ENCODE assay signal across 19 mouse cellular contexts in the genomic region with DNA sequence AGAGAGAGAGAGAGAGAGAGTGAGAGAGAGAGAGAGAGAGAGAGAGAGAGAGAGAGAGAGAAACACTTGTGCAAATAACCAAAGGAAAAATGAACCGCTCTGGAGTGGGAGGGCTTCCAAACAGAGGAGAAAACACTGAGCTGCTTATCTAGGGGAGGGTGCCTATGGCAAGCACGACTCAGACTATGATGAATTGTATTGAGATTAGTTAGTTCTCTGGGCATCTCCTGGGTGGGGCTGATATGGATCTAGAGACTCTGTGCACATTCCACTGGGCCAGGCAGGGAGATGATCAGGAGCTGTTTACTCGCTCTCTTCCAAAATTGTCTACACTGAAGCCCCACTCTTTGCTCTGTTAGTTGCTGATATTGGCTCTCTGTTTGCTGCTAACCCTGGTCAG. TPM values are rescaled to one million over a fixed set of nuclear protein-coding genes. Genes with fewer than 3 reads are reported as not detected.
"Had no signal": no experiment of that assay in that cellular context is flagged by ENCODE, and none has a peak within 500 bp of the region (broad histone marks: within the 10 kb centered on the region; RNA-seq: fewer than 3 reads in every experiment).

No protein-coding gene starts in this region.

- H3K4me1 ChIP-seq: limb, embryonic 10.5 days; midbrain, embryonic 12.5 days had no signal

- DNase-seq: kidney, adult 18-20 months; kidney, postnatal 10 days; lung, adult 2 months; lung, postnatal 36 days; right cerebral cortex, postnatal 14 days; thymus, adult 18-20 months; thymus, postnatal 14 days had no signal

- H3K4me3 ChIP-seq: left cerebral cortex, adult 2 months; limb, embryonic 10.5 days; liver, embryonic 15.5 days; megakaryocyte, embryonic 14.5 days; midbrain, embryonic 12.5 days had no signal

- H3K27me3 ChIP-seq: liver, embryonic 15.5 days; megakaryocyte, embryonic 14.5 days; midbrain, embryonic 12.5 days had no signal

- H3K9ac ChIP-seq: liver, embryonic 15.5 days; midbrain, embryonic 12.5 days had no signal

- H3K36me3 ChIP-seq: limb, embryonic 10.5 days; liver, embryonic 15.5 days; midbrain, embryonic 12.5 days had no signal

- H3K4me2 ChIP-seq: liver, embryonic 11.5 days; liver, embryonic 15.5 days; midbrain, embryonic 12.5 days had no signal

- H3K9me3 ChIP-seq: limb, embryonic 10.5 days; liver, embryonic 15.5 days; megakaryocyte, embryonic 14.5 days; midbrain, embryonic 12.5 days had no signal

- H3K27ac ChIP-seq: left cerebral cortex, adult 2 months; limb, embryonic 10.5 days; liver, embryonic 15.5 days; midbrain, embryonic 12.5 days had no signal

- ATAC-seq: lung, postnatal 0 days; midbrain, embryonic 16.5 days had no signal

RNA-seq across cellular contexts. Expression of gene Serpinb9b, which starts 24.5 kb away (rescaled TPM):
- total RNA-seq: layer of hippocampus, adult 8-10 months; layer of hippocampus, postnatal 25 days; left cerebral cortex, postnatal 14 days had no signal
- polyA plus RNA-seq: kidney, embryonic 14.5 days; limb, embryonic 10.5 days; liver, embryonic 11.5 days; liver, embryonic 15.5 days had no signal

RNA-seq across cellular contexts. Expression of gene Serpinb1b, which starts 26.7 kb away (rescaled TPM):
- polyA plus RNA-seq: kidney, embryonic 14.5 days; limb, embryonic 10.5 days; liver, embryonic 11.5 days; liver, embryonic 15.5 days had no signal
